In the genomic region with DNA sequence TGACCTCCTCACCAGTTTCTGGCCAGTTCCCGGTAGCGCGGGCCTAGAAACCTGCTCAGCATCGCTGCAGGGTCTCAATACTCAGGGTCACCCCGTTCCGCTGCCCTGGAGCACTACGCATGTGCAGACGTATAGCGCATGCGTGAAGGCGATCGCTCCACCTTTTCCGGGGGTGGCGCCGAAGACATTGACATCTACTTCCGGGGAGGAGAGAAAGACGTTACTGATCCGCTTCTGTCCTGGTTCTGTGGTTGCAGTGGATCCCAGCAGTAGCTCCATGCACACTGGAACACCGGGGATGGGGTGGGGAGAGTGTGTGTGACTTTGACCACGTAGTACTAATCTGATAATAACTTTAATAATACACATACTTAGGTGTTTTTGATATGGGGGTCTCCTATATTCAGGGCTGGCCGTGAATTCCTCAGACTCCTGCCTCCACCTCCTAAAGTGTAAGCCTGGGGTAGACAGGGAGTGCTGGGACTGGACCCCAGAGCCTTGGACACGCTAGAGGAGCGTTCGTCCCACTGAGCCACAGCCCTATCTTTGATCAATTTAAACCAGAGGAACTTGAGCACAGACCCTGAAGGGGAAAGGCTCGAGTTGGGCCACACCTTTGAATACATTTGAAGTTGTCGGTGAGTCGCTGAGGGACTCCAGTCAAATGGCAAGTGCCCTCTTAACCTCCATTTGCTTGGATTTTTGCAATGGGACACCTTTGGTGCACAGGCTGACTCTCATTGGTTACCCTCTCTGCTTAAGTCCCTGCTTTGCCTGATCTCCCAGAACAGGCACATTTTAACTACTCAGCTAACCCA, we compare ENCODE assay signal across 8 mouse cellular contexts. TPM values are rescaled to one million over a fixed set of nuclear protein-coding genes. Genes with fewer than 3 reads are reported as not detected.
DNase-seq lines count a peak whose midpoint lies in the region; ATAC-seq and TF ChIP-seq lines count a peak whose summit lies in the region.

A gene (minus strand): TSS at position 147 of the 818 bp plus-strand sequence.

- H3K4me1 ChIP-seq in embryonic facial prominence, embryonic 14.5 days (ENCODE audit: control insufficient read depth, insufficient read depth, low read length): peaks cover 13% of the 10 kb centered on the region
- peaks cover 13% of the 10 kb centered on the region for H3K4me1 ChIP-seq in limb, embryonic 14.5 days (ENCODE audit: control insufficient read depth, insufficient read depth, low read length)
- H3K4me1 ChIP-seq in midbrain, postnatal 0 days (ENCODE audit: insufficient read depth, low read length): peaks cover 11% of the 10 kb centered on the region

- no peak for TF ChIP-seq CTCF in midbrain, postnatal 0 days (IDR thresholded peaks at IDR 0.05)

- H3K36me3 ChIP-seq in embryonic facial prominence, embryonic 14.5 days (ENCODE audit: control insufficient read depth, insufficient read depth, low read length): peaks cover 57% of the 10 kb centered on the region
- H3K36me3 ChIP-seq in limb, embryonic 14.5 days (ENCODE audit: control insufficient read depth, insufficient read depth, low read length): peaks cover 53% of the 10 kb centered on the region
- H3K36me3 ChIP-seq in midbrain, postnatal 0 days (ENCODE audit: insufficient read depth, low read length): peaks cover 39% of the 10 kb centered on the region

- peak within 1 kb of the TSS; percentile 85 for H3K4me2 ChIP-seq in embryonic facial prominence, embryonic 14.5 days (ENCODE audit: low read depth, low read length)
- peak within 1 kb of the TSS; percentile 83 for H3K4me2 ChIP-seq in limb, embryonic 14.5 days (replicated peaks; ENCODE audit: low read depth, low read length, severe bottlenecking)
- H3K4me2 ChIP-seq in midbrain, postnatal 0 days (ENCODE audit: low read depth, low read length, poor library complexity, severe bottlenecking): peak within 1 kb of the TSS; percentile 94

- H3K9ac ChIP-seq in embryonic facial prominence, embryonic 14.5 days (ENCODE audit: low read depth, low read length): peak within 1 kb of the TSS; percentile 74
- H3K9ac ChIP-seq in limb, embryonic 14.5 days (ENCODE audit: low read depth, low read length, severe bottlenecking): peak within 1 kb of the TSS; percentile 77
- peak within 1 kb of the TSS; percentile 90 for H3K9ac ChIP-seq in midbrain, postnatal 0 days (replicated peaks; ENCODE audit: low read length, poor library complexity, severe bottlenecking)

- H3K4me3 ChIP-seq in embryonic facial prominence, embryonic 14.5 days (ENCODE audit: low read depth, low read length): peak within 1 kb of the TSS; percentile 66
- peak within 1 kb of the TSS; percentile 85 for H3K4me3 ChIP-seq in limb, embryonic 14.5 days (replicated peaks; ENCODE audit: low read length)
- peak within 1 kb of the TSS; percentile 84 for H3K4me3 ChIP-seq in midbrain, postnatal 0 days (ENCODE audit: low read depth, low read length)

- ATAC-seq in embryonic facial prominence, embryonic 14.5 days (ENCODE audit: low read depth): peak; percentile 91
- peak; percentile 80 for ATAC-seq in limb, embryonic 14.5 days (ENCODE audit: low FRiP score, low read depth)
- ATAC-seq in midbrain, postnatal 0 days (ENCODE audit: low FRiP score): peak; percentile 83

- peak within 1 kb of the TSS; percentile 88 for H3K27ac ChIP-seq in embryonic facial prominence, embryonic 14.5 days (replicated peaks; ENCODE audit: low read depth, low read length)
- peak within 1 kb of the TSS; percentile 72 for H3K27ac ChIP-seq in limb, embryonic 14.5 days (replicated peaks; ENCODE audit: low read depth, low read length)
- H3K27ac ChIP-seq in midbrain, postnatal 0 days (ENCODE audit: low read depth, low read length): peak within 1 kb of the TSS; percentile 81

- no peaks in the 10 kb centered on the region for H3K9me3 ChIP-seq in embryonic facial prominence, embryonic 14.5 days (ENCODE audit: control insufficient read depth, low read length)
- no peaks in the 10 kb centered on the region for H3K9me3 ChIP-seq in limb, embryonic 14.5 days (ENCODE audit: control insufficient read depth, low read length)
- no peaks in the 10 kb centered on the region for H3K9me3 ChIP-seq in midbrain, postnatal 0 days (ENCODE audit: low read length)

- 0 out of 2 replicates have a peak, but pooled peaks have one; percentile 14 for TF ChIP-seq POLR2A in limb, embryonic 14.5 days (IDR thresholded peaks at IDR 0.05; ENCODE audit: borderline replicate concordance, extremely low read depth, insufficient read depth, insufficient read length)

- WGBS in embryonic facial prominence, embryonic 14.5 days: under 1% methylated on average over 27 of the region's 27 CpGs
- WGBS in limb, embryonic 14.5 days: 2% methylated on average over 27 of the region's 27 CpGs
- WGBS in midbrain, postnatal 0 days: 2% methylated on average over 27 of the region's 27 CpGs

- peak; percentile 95 for DNase-seq in 3T3-L1 (ENCODE audit: low read depth, low spot score)
- peak; percentile 73 to 88 for DNase-seq in adrenal gland, postnatal 4 days (ENCODE audit: low spot score in 2 of 2)
- peak; percentile 96 for DNase-seq in embryonic facial prominence, embryonic 14.5 days (ENCODE audit: low spot score)
- DNase-seq in heart, adult 8-10 months (ENCODE audit: low spot score): peak; percentile 96
- peak; percentile 97 for DNase-seq in kidney, adult 9 months
- peak; percentile 93 for DNase-seq in limb, embryonic 14.5 days (ENCODE audit: low spot score)
- peak; percentile 97 for DNase-seq in midbrain, postnatal 0 days (ENCODE audit: low spot score)
- peak; percentile 81 to 87 for DNase-seq in spleen, postnatal 14 days (ENCODE audit: low spot score in 2 of 2)

- H3K27me3 ChIP-seq in embryonic facial prominence, embryonic 14.5 days (replicated peaks; ENCODE audit: control insufficient read depth, insufficient read depth, low read length): no peaks in the 10 kb centered on the region
- H3K27me3 ChIP-seq in limb, embryonic 14.5 days (ENCODE audit: control insufficient read depth, insufficient read depth, low read length): no peaks in the 10 kb centered on the region
- H3K27me3 ChIP-seq in midbrain, postnatal 0 days (ENCODE audit: insufficient read depth, low read length): no peaks in the 10 kb centered on the region

RNA-seq across cellular contexts. Expression of the gene that starts here (rescaled TPM):
- 100 to 1,000 TPM; 535 to 613 TPM for total RNA-seq in adrenal gland, postnatal 4 days (2021)
- polyA plus RNA-seq in embryonic facial prominence, embryonic 14.5 days (2014; fragmentation: Nextera tagmentation; extraction: Ambion mirVana): 751 and 879 TPM in 2 replicates
- total RNA-seq in heart, adult 8-10 months (2022): 1,000 to 10,000 TPM; 1,795 to 2,190 (median 1,939) TPM
- polyA plus RNA-seq in limb, embryonic 14.5 days (2012; rRNA removed): 572 and 718 TPM in 2 replicates
- 617 and 707 TPM in 2 replicates for polyA plus RNA-seq in limb, embryonic 14.5 days (2014; fragmentation: Nextera tagmentation; extraction: Ambion mirVana)
- total RNA-seq in midbrain, postnatal 0 days (2014; rRNA removed): 295 and 379 TPM in 2 replicates
- 638 and 795 TPM in 2 replicates for polyA plus RNA-seq in midbrain, postnatal 0 days (2015; fragmentation: Nextera tagmentation; extraction: Ambion mirVana)

Comparison
In these comparisons a context has a peak if more than half of its experiments do, and no peak if none do; other contexts are left out.
1. Peak in every context shown above with its lines: DNase-seq, ATAC-seq, H3K4me3 ChIP-seq and H3K27ac ChIP-seq.